Mouse (Mus musculus): ENCODE results near the gene Cdh23.

DNA sequence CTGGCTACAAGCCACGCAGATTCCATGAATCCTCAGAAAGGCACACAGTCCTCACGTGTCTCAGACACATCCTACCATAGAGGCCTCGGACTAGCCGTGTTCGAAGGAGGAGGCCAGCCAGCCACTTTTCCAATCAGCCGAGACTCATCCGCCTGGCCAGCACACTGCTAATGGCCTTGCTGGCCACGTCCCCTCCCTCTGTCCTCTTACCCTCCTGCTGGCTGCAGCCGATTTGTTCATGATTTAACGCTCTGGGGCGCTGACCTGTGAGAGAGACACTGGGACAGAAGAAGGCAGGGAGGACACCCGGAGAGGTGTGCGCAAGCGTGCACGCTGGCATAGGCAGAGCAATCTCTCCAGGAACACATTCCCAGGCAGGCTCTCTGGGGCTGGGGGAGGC, 115.6 kb downstream of the Cdh23 start:
- TF ChIP-seq CTCF (IDR thresholded peaks at IDR 0.05; ENCODE audit: low read depth) (no peak), EP300 (IDR thresholded peaks at IDR 0.05; ENCODE audit: low read depth) (no peak)

Data from heart, postnatal 0 days (tissue).